In the genomic region with DNA sequence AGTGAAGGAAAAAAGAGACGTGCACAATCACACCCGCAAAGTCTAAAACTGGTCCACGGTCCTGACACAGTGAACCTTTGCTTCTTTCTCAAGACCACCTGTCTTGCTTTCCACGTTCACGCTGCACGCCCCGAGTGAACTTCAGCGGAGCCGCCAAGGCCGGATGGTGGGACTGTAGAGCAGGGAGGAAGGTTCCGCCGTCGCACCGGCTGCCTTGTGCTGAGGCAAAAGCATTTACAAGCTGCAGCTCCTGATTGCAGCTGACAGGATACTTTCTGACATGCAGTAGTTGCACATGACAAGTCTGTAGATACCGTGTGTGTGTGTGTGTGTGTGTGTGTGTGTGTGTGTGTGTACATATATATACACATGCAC, we compare ENCODE assay signal across 8 mouse cellular contexts. TPM values are rescaled to one million over a fixed set of nuclear protein-coding genes. Genes with fewer than 3 reads are reported as not detected.
DNase-seq lines count a peak whose midpoint lies in the region; ATAC-seq and TF ChIP-seq lines count a peak whose summit lies in the region.
"Had no signal": no experiment of that assay in that cellular context is flagged by ENCODE, and none has a peak within 500 bp of the region (broad histone marks: within the 10 kb centered on the region; RNA-seq: fewer than 3 reads in every experiment).

No protein-coding gene starts in this region.

- no peak for DNase-seq in lung, postnatal 0 days (ENCODE audit: low spot score)
- DNase-seq in lung, postnatal 4 days = no peak
- peak; percentile 57 for DNase-seq in midbrain, embryonic 14.5 days
- no peak for DNase-seq in ovary, postnatal 36 days (ENCODE audit: low spot score)
- no peak for DNase-seq in gastrocnemius, postnatal 25 days

- no peak for TF ChIP-seq EP300 in lung, postnatal 0 days (IDR thresholded peaks at IDR 0.05)

- no peaks in the 10 kb centered on the region for H3K36me3 ChIP-seq in lung, postnatal 0 days (ENCODE audit: insufficient read depth, low read length)
- H3K36me3 ChIP-seq in hindbrain, embryonic 12.5 days = no peaks in the 10 kb centered on the region
- no peaks in the 10 kb centered on the region for H3K36me3 ChIP-seq in midbrain, embryonic 14.5 days (ENCODE audit: control insufficient read depth, insufficient read depth, low read length)

- H3K9me3 ChIP-seq in lung, postnatal 0 days (ENCODE audit: low read length) = no peaks in the 10 kb centered on the region
- H3K9me3 ChIP-seq in hindbrain, embryonic 12.5 days (replicated peaks) = no peaks in the 10 kb centered on the region
- H3K9me3 ChIP-seq in midbrain, embryonic 14.5 days (ENCODE audit: control insufficient read depth, low read length) = no peaks in the 10 kb centered on the region

- TF ChIP-seq CTCF in lung, postnatal 0 days (IDR thresholded peaks at IDR 0.05) = no peak
- TF ChIP-seq CTCF in cortical plate, adult 2 months (IDR thresholded peaks at IDR 0.05; ENCODE audit: extremely low read depth, insufficient read depth, low read length) = no peak

- no peak for ATAC-seq in lung, postnatal 0 days
- ATAC-seq in hindbrain, embryonic 12.5 days (ENCODE audit: low FRiP score) = no peak
- no peak for ATAC-seq in midbrain, embryonic 14.5 days (ENCODE audit: low FRiP score, low TSS enrichment)

- WGBS in lung, postnatal 0 days = 14% methylated on average over 15 of the region's 15 CpGs
- 9% methylated on average over 15 of the region's 15 CpGs for WGBS in hindbrain, embryonic 12.5 days
- WGBS in midbrain, embryonic 14.5 days = 7% methylated on average over 15 of the region's 15 CpGs

- H3K9ac ChIP-seq in lung, postnatal 0 days (replicated peaks; ENCODE audit: low read depth) = no peak overlapping the region
- peak overlapping the region; percentile 49; the same call in 1 of the 2 replicates for H3K9ac ChIP-seq in hindbrain, embryonic 12.5 days
- H3K9ac ChIP-seq in midbrain, embryonic 14.5 days (replicated peaks; ENCODE audit: low read length) = peak overlapping the region; percentile 39; the same call in 1 of the 2 replicates

- 0 out of 2 replicates have a peak, but pooled peaks cover 3% of the 10 kb centered on the region for H3K4me1 ChIP-seq in lung, postnatal 0 days (ENCODE audit: insufficient read depth, low read depth, low read length)
- H3K4me1 ChIP-seq in cortical plate, adult 2 months (ENCODE audit: control insufficient read depth, insufficient read depth, low read length) = no peaks in the 10 kb centered on the region
- H3K4me1 ChIP-seq in hindbrain, embryonic 12.5 days = peaks cover 11% of the 10 kb centered on the region
- H3K4me1 ChIP-seq in midbrain, embryonic 14.5 days (ENCODE audit: control insufficient read depth, insufficient read depth, low read length) = peaks cover 8% of the 10 kb centered on the region; the same call in 1 of the 2 replicates

- H3K4me2 ChIP-seq in lung, postnatal 0 days (replicated peaks; ENCODE audit: low read depth, low read length) = peak overlapping the region; percentile 58; the same call in 1 of the 2 replicates
- H3K4me2 ChIP-seq in hindbrain, embryonic 12.5 days (replicated peaks) = peak overlapping the region; percentile 86
- peak overlapping the region; percentile 65 for H3K4me2 ChIP-seq in midbrain, embryonic 14.5 days (ENCODE audit: low read length)

- no peaks in the 10 kb centered on the region for H3K27me3 ChIP-seq in lung, postnatal 0 days (replicated peaks; ENCODE audit: insufficient read depth, low read length)
- H3K27me3 ChIP-seq in hindbrain, embryonic 12.5 days = no peaks in the 10 kb centered on the region
- peaks cover under 1% of the 10 kb centered on the region; the same call in 1 of the 2 replicates for H3K27me3 ChIP-seq in midbrain, embryonic 14.5 days (ENCODE audit: control insufficient read depth, insufficient read depth, low read length)

- no peak overlapping the region for H3K27ac ChIP-seq in lung, postnatal 0 days (ENCODE audit: low read length)
- H3K27ac ChIP-seq in cortical plate, adult 2 months (ENCODE audit: insufficient read depth, low read length) = no peak overlapping the region
- no peak overlapping the region for H3K27ac ChIP-seq in hindbrain, embryonic 12.5 days
- H3K27ac ChIP-seq in midbrain, embryonic 14.5 days (replicated peaks; ENCODE audit: low read depth, low read length) = no peak overlapping the region

- no peak overlapping the region for H3K4me3 ChIP-seq in lung, postnatal 0 days (ENCODE audit: low read depth, low read length)
- H3K4me3 ChIP-seq in cortical plate, adult 2 months (ENCODE audit: insufficient read depth, low read length) = peak overlapping the region; percentile 30; the same call in 1 of the 2 replicates
- peak overlapping the region; percentile 41 for H3K4me3 ChIP-seq in hindbrain, embryonic 12.5 days
- peak overlapping the region; percentile 53 for H3K4me3 ChIP-seq in midbrain, embryonic 14.5 days (replicated peaks; ENCODE audit: low read depth, low read length)

- TF ChIP-seq POLR2A in cortical plate, adult 2 months (IDR thresholded peaks at IDR 0.05; ENCODE audit: extremely low read depth, insufficient read depth, low read length) = no peak

RNA-seq across cellular contexts. Expression of gene Trim27, which starts 8.1 kb away (rescaled TPM):
- 61.2 and 63.3 TPM in 2 replicates for polyA plus RNA-seq in lung, postnatal 0 days (2015; fragmentation: Nextera tagmentation; extraction: Ambion mirVana)
- 30.4 and 30.5 TPM in 2 replicates for polyA plus RNA-seq in cortical plate, adult 2 months (2012; rRNA removed)
- polyA plus RNA-seq in hindbrain, embryonic 12.5 days (2016; fragmentation: Nextera tagmentation; extraction: Ambion mirVana) = 127 and 130 TPM in 2 replicates
- polyA plus RNA-seq in midbrain, embryonic 14.5 days (2014; fragmentation: Nextera tagmentation; extraction: Ambion mirVana) = 78.2 and 84.3 TPM in 2 replicates
- 10 to 100 TPM; 20.6 to 24.7 TPM for total RNA-seq in gastrocnemius, postnatal 25 days (2021)

RNA-seq across cellular contexts. Expression of gene Olfr1368, which starts 25.5 kb away (rescaled TPM):
- polyA plus RNA-seq in lung, postnatal 0 days (2015; fragmentation: Nextera tagmentation; extraction: Ambion mirVana) = not detected in 2 replicates
- not detected in 2 replicates for polyA plus RNA-seq in cortical plate, adult 2 months (2012; rRNA removed)
- not detected in 2 replicates for polyA plus RNA-seq in hindbrain, embryonic 12.5 days (2016; fragmentation: Nextera tagmentation; extraction: Ambion mirVana)
- polyA plus RNA-seq in midbrain, embryonic 14.5 days (2014; fragmentation: Nextera tagmentation; extraction: Ambion mirVana) = not detected in 2 replicates
- total RNA-seq in gastrocnemius, postnatal 25 days (2021) = not detected
- total RNA-seq: common myeloid progenitor, adult 5-6 weeks had no signal

RNA-seq across cellular contexts. Expression of gene Olfr263, which starts 41.7 kb away (rescaled TPM):
- polyA plus RNA-seq in lung, postnatal 0 days (2015; fragmentation: Nextera tagmentation; extraction: Ambion mirVana) = not detected in 2 replicates
- polyA plus RNA-seq in cortical plate, adult 2 months (2012; rRNA removed) = not detected in 2 replicates
- polyA plus RNA-seq in hindbrain, embryonic 12.5 days (2016; fragmentation: Nextera tagmentation; extraction: Ambion mirVana) = not detected in 2 replicates
- polyA plus RNA-seq in midbrain, embryonic 14.5 days (2014; fragmentation: Nextera tagmentation; extraction: Ambion mirVana) = not detected in 2 replicates
- not detected for total RNA-seq in gastrocnemius, postnatal 25 days (2021)
- total RNA-seq: common myeloid progenitor, adult 5-6 weeks had no signal

RNA-seq across cellular contexts. Expression of gene Olfr1369-ps1, which starts 59.9 kb away (rescaled TPM):
- not detected in 2 replicates for polyA plus RNA-seq in lung, postnatal 0 days (2015; fragmentation: Nextera tagmentation; extraction: Ambion mirVana)
- not detected in 2 replicates for polyA plus RNA-seq in cortical plate, adult 2 months (2012; rRNA removed)
- 0.05 TPM in 1 of 2 replicates, not detected in the other for polyA plus RNA-seq in hindbrain, embryonic 12.5 days (2016; fragmentation: Nextera tagmentation; extraction: Ambion mirVana)
- polyA plus RNA-seq in midbrain, embryonic 14.5 days (2014; fragmentation: Nextera tagmentation; extraction: Ambion mirVana) = not detected in 2 replicates
- not detected for total RNA-seq in gastrocnemius, postnatal 25 days (2021)
